Mouse (Mus musculus): Measurements from ENCODE around the gene Lao1.

GRCm38 (mm10) chr4:119015557-119015956 lies 54.2 kb downstream of the Lao1 start:
- TF ChIP-seq CTCF (IDR thresholded peaks at IDR 0.05; ENCODE audit: control insufficient read depth, insufficient read depth, insufficient read length) (no peak), MYOD1 (IDR thresholded peaks at IDR 0.05; ENCODE audit: control insufficient read depth, insufficient read length, low read depth) (no peak), USF1 (IDR thresholded peaks at IDR 0.05; ENCODE audit: low read depth) (no peak), FOSL1 (IDR thresholded peaks at IDR 0.05; ENCODE audit: insufficient read depth, low read length, poor library complexity, severe bottlenecking) (no peak), MYOG (IDR thresholded peaks at IDR 0.05; ENCODE audit: control insufficient read depth, extremely low read depth, insufficient read length) (no peak), MAX (IDR thresholded peaks at IDR 0.05) (no peak)

Data from C2C12 (cell line).